Mouse (Mus musculus): ENCODE results near the gene Myl4. TPM values are rescaled to one million over a fixed set of nuclear protein-coding genes. Genes with fewer than 3 reads are reported as not detected.

The Myl4 gene
- polyA plus RNA-seq, 1 experiment, result 3.8 TPM

GRCm38 (mm10) chr11:104588513-104588912 lies 38.0 kb downstream of the Myl4 start:
- no peak overlapping the region for H3K4me3 ChIP-seq (ENCODE audit: low read depth, low read length)
- TF ChIP-seq POLR2A (IDR thresholded peaks at IDR 0.05; ENCODE audit: insufficient read depth, low read length) (no peak), CTCF (IDR thresholded peaks at IDR 0.05; ENCODE audit: low read depth, low read length) (no peak), EP300 (IDR thresholded peaks at IDR 0.05; ENCODE audit: insufficient read depth, low read depth, low read length) (no peak)

GRCm38 (mm10) chr11:104589570-104589969 lies 39.1 kb downstream of the Myl4 start:
- no peaks in the 10 kb centered on the region for H3K27me3 ChIP-seq (ENCODE audit: control insufficient read depth, insufficient read depth, low read length, poor library complexity, severe bottlenecking)
- H3K36me3 ChIP-seq (ENCODE audit: control insufficient read depth, insufficient read depth, low read length, poor library complexity, severe bottlenecking), result no peaks in the 10 kb centered on the region
- no peaks in the 10 kb centered on the region for H3K9me3 ChIP-seq (replicated peaks; ENCODE audit: control insufficient read depth, insufficient read depth, low read length, poor library complexity, severe bottlenecking)
- no peak overlapping the region for H3K9ac ChIP-seq (ENCODE audit: low read depth, poor library complexity, severe bottlenecking)
- no peak for TF ChIP-seq EP300 (IDR thresholded peaks at IDR 0.05; ENCODE audit: insufficient read depth, low read depth, low read length)
- no peak for TF ChIP-seq CTCF (IDR thresholded peaks at IDR 0.05; ENCODE audit: low read depth, low read length)
- TF ChIP-seq POLR2A (IDR thresholded peaks at IDR 0.05; ENCODE audit: insufficient read depth, low read length), result no peak
- H3K4me1 ChIP-seq (ENCODE audit: control insufficient read depth, insufficient read depth, low read length), result no peaks in the 10 kb centered on the region
- no peak overlapping the region for H3K4me3 ChIP-seq (ENCODE audit: low read depth, low read length)
- H3K27ac ChIP-seq (ENCODE audit: insufficient read depth, low read length), result no peak overlapping the region

More at GRCm38 (mm10) chr11:104588513-104588912, 38.0 kb downstream of the Myl4 start:
- Histone ChIP-seq H3K9me3 (replicated peaks; ENCODE audit: control insufficient read depth, insufficient read depth, low read length, poor library complexity, severe bottlenecking) (no peaks in the 10 kb centered on the region), H3K4me1 (ENCODE audit: control insufficient read depth, insufficient read depth, low read length) (no peaks in the 10 kb centered on the region), H3K27ac (ENCODE audit: insufficient read depth, low read length) (no peak overlapping the region), H3K27me3 (ENCODE audit: control insufficient read depth, insufficient read depth, low read length, poor library complexity, severe bottlenecking) (no peaks in the 10 kb centered on the region), H3K9ac (ENCODE audit: low read depth, poor library complexity, severe bottlenecking) (no peak overlapping the region), H3K36me3 (ENCODE audit: control insufficient read depth, insufficient read depth, low read length, poor library complexity, severe bottlenecking) (no peaks in the 10 kb centered on the region)

- H3K36me3 ChIP-seq (ENCODE audit: control insufficient read depth, insufficient read depth, low read length, poor library complexity, severe bottlenecking), result no peaks in the 10 kb centered on the region
- no peaks in the 10 kb centered on the region for H3K9me3 ChIP-seq (replicated peaks; ENCODE audit: control insufficient read depth, insufficient read depth, low read length, poor library complexity, severe bottlenecking)
- no peaks in the 10 kb centered on the region for H3K4me1 ChIP-seq (ENCODE audit: control insufficient read depth, insufficient read depth, low read length)
- H3K4me3 ChIP-seq (ENCODE audit: low read depth, low read length), result no peak overlapping the region
- no peak overlapping the region for H3K27ac ChIP-seq (ENCODE audit: insufficient read depth, low read length)
- no peak overlapping the region for H3K9ac ChIP-seq (ENCODE audit: low read depth, poor library complexity, severe bottlenecking)
- no peak for TF ChIP-seq POLR2A (IDR thresholded peaks at IDR 0.05; ENCODE audit: insufficient read depth, low read length)
- TF ChIP-seq CTCF (IDR thresholded peaks at IDR 0.05; ENCODE audit: low read depth, low read length), result peak; percentile 94
- TF ChIP-seq EP300 (IDR thresholded peaks at IDR 0.05; ENCODE audit: insufficient read depth, low read depth, low read length), result no peak
- no peaks in the 10 kb centered on the region for H3K27me3 ChIP-seq (ENCODE audit: control insufficient read depth, insufficient read depth, low read length, poor library complexity, severe bottlenecking)
These were observed 39.7 kb downstream of the Myl4 start for GRCm38 (mm10) chr11:104590148-104590547.

GRCm38 (mm10) chr11:104592066-104592835 lies 41.8 kb downstream of the Myl4 start:
- Histone ChIP-seq H3K27me3 (ENCODE audit: control insufficient read depth, insufficient read depth, low read length, poor library complexity, severe bottlenecking) (no peaks in the 10 kb centered on the region), H3K4me1 (ENCODE audit: control insufficient read depth, insufficient read depth, low read length) (no peaks in the 10 kb centered on the region), H3K9me3 (replicated peaks; ENCODE audit: control insufficient read depth, insufficient read depth, low read length, poor library complexity, severe bottlenecking) (no peaks in the 10 kb centered on the region), H3K27ac (ENCODE audit: insufficient read depth, low read length) (no peak overlapping the region), H3K4me3 (ENCODE audit: low read depth, low read length) (no peak overlapping the region), H3K36me3 (ENCODE audit: control insufficient read depth, insufficient read depth, low read length, poor library complexity, severe bottlenecking) (no peaks in the 10 kb centered on the region), H3K9ac (ENCODE audit: low read depth, poor library complexity, severe bottlenecking) (no peak overlapping the region)
- TF ChIP-seq EP300 (IDR thresholded peaks at IDR 0.05; ENCODE audit: insufficient read depth, low read depth, low read length), result no peak
- TF ChIP-seq POLR2A (IDR thresholded peaks at IDR 0.05; ENCODE audit: insufficient read depth, low read length), result no peak
- no peak for TF ChIP-seq CTCF (IDR thresholded peaks at IDR 0.05; ENCODE audit: low read depth, low read length)

- TF ChIP-seq POLR2A (IDR thresholded peaks at IDR 0.05; ENCODE audit: insufficient read depth, low read length) (no peak), EP300 (IDR thresholded peaks at IDR 0.05; ENCODE audit: insufficient read depth, low read depth, low read length) (no peak), CTCF (IDR thresholded peaks at IDR 0.05; ENCODE audit: low read depth, low read length) (no peak)
- no peak overlapping the region for H3K9ac ChIP-seq (ENCODE audit: low read depth, poor library complexity, severe bottlenecking)
- H3K4me1 ChIP-seq (ENCODE audit: control insufficient read depth, insufficient read depth, low read length), result peaks cover 4% of the 10 kb centered on the region
- no peaks in the 10 kb centered on the region for H3K27me3 ChIP-seq (ENCODE audit: control insufficient read depth, insufficient read depth, low read length, poor library complexity, severe bottlenecking)
- H3K9me3 ChIP-seq (replicated peaks; ENCODE audit: control insufficient read depth, insufficient read depth, low read length, poor library complexity, severe bottlenecking), result no peaks in the 10 kb centered on the region
- no peak overlapping the region for H3K4me3 ChIP-seq (ENCODE audit: low read depth, low read length)
- no peaks in the 10 kb centered on the region for H3K36me3 ChIP-seq (ENCODE audit: control insufficient read depth, insufficient read depth, low read length, poor library complexity, severe bottlenecking)
- no peak overlapping the region for H3K27ac ChIP-seq (ENCODE audit: insufficient read depth, low read length)
These were observed 45.9 kb downstream of the Myl4 start for GRCm38 (mm10) chr11:104596365-104596764.

- TF ChIP-seq EP300 (IDR thresholded peaks at IDR 0.05; ENCODE audit: insufficient read depth, low read depth, low read length) (no peak), POLR2A (IDR thresholded peaks at IDR 0.05; ENCODE audit: insufficient read depth, low read length) (no peak), CTCF (IDR thresholded peaks at IDR 0.05; ENCODE audit: low read depth, low read length) (no peak)
- H3K36me3 ChIP-seq (ENCODE audit: control insufficient read depth, insufficient read depth, low read length, poor library complexity, severe bottlenecking), result no peaks in the 10 kb centered on the region
- no peak overlapping the region for H3K4me3 ChIP-seq (ENCODE audit: low read depth, low read length)
- no peak overlapping the region for H3K27ac ChIP-seq (ENCODE audit: insufficient read depth, low read length)
- H3K9me3 ChIP-seq (replicated peaks; ENCODE audit: control insufficient read depth, insufficient read depth, low read length, poor library complexity, severe bottlenecking), result no peaks in the 10 kb centered on the region
- peaks cover 4% of the 10 kb centered on the region for H3K4me1 ChIP-seq (ENCODE audit: control insufficient read depth, insufficient read depth, low read length)
- no peaks in the 10 kb centered on the region for H3K27me3 ChIP-seq (ENCODE audit: control insufficient read depth, insufficient read depth, low read length, poor library complexity, severe bottlenecking)
- no peak overlapping the region for H3K9ac ChIP-seq (ENCODE audit: low read depth, poor library complexity, severe bottlenecking)
These were observed 48.9 kb downstream of the Myl4 start for GRCm38 (mm10) chr11:104599265-104599945.

Measured in ES-Bruce4 (cell line).